Mouse (Mus musculus): ENCODE results near the gene Gatad2b.

The Gatad2b gene

DNA sequence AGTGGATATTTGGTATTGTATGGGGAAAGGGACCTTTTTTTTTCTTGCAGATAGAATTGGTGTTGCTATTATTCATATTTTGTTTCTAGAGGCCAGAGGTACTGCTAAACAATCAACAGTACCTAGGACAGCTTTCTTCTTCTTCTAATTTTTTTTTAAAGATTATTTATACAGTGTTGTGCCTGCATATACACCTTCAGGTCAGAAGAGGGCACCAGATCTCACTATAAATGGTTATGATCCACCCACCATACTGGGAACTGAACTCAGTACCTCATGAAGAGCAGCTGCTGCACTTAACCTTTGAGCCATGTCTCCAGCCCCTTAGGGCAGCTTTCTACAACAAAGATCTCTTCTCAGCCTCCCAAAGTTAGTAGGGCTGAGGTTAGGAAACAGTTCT, 20.4 kb downstream of the Gatad2b start:
- DNase-seq (ENCODE audit: low read depth) = peak; percentile 20

DNA sequence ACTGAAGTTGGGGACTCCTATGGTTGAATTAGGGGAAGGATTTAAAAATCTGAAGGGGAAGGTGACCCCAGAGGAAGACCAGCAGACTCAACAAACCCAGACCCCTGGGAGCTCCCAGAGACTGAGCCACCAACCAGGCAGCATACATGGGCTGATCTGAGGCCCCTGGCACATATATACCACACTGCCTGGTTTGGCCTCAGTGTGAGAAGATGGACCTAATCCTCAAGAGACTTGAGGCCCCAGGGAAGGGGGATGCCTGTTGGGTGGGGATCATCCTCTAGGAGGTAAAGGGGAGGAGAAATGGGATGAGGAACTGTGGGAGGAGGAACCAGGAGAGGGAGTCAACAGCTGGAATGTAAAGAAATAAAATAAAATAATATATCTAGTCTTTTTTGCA, 21.3 kb downstream of the Gatad2b start:
- DNase-seq (ENCODE audit: low read depth) = no peak

DNA sequence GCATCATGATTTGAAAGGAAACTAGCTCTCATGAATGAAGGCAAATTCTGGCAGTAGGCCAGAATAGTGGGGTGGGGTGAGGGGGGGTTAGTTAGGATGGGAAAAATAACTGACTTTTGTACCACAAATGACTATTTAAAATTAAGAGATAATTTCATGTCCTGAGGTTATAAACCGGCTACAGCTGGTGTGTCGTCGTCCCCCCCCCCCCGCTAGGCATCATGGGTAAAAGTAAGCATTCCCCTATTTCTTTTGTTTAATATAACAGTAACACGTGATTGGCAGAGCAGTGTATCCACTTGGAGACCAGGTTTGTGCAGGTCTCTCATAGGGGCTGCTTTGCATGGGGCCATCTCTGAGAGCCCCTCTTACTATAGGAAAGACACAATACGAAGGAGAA, 29.3 kb downstream of the Gatad2b start:
- DNase-seq (ENCODE audit: low read depth) = peak; percentile 25

DNA sequence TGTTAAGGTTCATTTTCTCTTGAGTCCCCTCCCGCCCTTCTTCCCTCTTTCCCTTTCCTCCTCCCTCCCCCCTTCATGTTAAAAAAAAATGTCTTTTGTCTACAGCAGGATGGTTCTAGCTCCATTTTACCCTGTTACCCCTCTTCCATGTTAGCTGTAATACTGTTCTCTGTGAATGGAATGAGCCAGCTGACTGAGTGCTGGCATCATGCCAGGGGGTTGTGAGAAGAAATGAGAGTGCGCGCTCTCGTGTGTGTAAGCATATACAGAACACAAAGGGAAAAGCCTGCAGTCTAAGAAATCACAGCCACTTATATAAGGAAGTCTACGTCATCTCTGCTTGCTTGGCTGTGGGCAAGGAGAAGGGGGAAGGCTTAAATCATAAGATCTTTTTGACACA, 30.1 kb downstream of the Gatad2b start:
- DNase-seq (ENCODE audit: low read depth) = peak; percentile 74

DNA sequence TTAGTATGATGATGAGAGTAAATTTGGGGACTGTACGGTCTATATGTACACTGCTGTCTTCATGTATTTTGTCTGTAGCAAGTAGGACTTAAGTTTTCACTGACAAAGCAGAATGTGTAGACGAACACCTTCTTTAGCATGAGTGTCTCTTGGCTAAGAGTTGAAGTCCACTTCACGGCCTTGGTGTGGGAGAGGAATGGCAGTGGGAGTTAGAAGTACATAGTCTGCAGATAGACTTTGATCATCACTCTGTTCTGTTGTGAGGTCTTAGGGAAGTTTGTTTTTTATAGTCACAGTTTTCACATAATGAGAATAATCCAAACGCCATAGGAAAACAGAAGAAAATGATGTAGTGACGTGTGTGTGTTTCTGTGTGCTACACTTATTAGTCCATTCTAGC, 39.5 kb downstream of the Gatad2b start:
- DNase-seq (ENCODE audit: low read depth) = no peak

DNA sequence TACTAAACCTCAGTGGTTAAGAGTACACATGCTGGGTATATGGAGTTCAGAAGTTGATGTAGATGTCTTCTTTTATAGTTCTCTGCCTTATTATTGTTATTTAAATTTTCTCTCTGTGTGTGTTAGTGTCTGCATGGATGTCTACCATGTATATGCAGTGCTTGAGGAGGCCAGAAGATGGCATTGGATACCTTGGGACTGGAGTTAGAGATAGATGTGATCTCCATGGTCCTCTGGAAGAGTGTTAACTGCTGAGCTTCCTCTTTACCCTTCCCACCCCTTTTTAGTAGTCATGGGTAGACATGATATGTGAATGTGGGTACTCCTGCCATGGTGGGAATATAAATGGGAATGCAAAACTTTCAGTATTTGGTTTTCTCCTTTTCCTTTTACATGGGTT, 42.5 kb downstream of the Gatad2b start:
- DNase-seq (ENCODE audit: low read depth) = no peak

DNA sequence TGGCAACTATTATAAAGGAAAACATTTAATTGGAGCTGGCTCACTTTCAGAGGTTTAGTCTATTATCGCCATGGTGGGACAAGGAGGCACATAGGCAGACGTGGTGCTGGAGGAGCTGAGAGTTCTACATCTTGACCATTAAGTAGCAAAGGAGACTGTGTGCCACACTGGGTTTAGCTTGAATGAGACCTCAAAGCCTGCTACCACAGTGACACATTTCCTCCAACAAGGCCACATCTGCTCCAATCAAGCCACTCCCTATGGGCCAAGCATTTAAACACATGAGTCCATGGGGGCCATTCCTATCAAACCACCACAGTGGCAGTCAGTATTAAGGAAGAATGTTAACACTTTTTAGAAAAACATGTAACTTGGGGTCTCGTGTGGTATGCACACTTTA, 45.2 kb downstream of the Gatad2b start:
- no peak for DNase-seq (ENCODE audit: low read depth)

DNA sequence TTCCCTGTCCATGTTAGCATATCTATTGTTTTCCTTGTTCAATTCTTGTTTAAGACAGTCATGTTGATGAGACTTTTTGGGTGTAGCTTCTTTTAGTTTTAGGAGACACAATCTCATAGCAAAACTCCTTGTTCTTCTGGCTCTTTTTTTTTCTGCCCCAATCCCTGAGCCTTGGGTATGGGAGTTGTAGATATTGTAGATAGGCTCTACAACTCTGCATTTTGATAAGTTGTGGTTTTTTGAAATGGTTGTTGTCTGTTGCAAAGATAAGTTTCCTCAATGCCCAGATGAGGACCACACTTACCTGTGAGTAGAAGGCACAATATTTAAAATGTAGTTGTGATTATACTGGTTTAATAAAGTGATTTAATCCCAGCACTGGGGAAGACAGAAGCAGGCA, 47.2 kb downstream of the Gatad2b start:
- no peak for DNase-seq (ENCODE audit: low read depth)

DNA sequence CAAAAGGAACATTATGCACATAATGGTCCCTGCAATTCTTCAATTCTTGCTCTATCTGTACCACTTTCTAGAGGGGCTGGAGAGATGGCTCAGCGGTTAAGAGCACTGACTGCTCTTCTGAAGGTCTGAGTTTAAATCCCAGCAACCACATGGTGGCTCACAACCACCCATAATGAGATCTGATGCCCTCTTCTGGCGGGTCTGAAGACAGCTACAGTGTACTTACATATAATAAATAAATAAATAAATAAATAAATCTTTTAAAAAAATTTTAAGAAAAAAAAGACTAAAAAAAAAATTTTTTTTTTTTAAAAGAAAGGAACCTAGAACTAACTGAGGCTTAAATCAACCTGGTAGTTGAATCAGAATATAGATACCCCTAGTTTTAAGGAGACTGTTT, 49.9 kb downstream of the Gatad2b start:
- peak; percentile 16 for DNase-seq (ENCODE audit: low read depth)

DNA sequence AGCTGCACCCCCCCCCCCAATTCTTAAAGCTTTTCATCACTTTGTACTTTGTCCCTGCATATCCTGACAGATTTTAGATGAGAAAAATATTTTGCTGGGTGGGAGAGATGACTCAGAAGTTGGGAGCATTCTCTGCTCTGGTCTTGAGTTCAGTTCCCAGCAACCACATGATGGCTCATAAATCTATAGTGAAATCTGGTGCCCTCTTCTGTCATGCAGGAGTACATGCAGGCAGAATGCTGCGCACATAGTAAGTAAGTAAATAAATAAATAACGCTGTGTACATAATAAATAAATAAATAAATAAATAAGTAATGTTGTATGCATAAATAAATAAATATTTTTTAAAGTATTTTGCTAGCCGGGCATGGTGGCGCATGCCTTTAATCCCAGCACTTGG, 54.9 kb downstream of the Gatad2b start:
- no peak for DNase-seq (ENCODE audit: low read depth)

DNA sequence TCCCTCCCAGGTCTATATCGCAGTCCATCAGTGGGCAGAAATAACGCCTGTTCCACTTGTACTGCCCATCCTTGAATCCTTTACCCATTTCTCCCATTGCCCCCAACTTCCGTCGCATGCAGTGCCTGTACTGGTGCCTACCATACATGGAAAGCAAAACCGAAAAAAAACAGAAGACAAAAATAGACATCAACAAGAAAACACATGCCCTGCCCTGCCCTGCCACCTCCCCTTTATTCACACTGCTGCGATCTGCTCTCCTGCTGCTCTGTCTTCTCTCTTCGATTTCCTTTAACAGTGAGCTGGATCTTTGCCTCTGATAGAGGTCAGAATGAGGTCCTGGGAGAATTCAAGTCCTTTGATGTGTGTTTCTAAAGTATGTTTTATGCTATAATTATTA, 65.0 kb downstream of the Gatad2b start:
- DNase-seq (ENCODE audit: low read depth) = no peak

DNA sequence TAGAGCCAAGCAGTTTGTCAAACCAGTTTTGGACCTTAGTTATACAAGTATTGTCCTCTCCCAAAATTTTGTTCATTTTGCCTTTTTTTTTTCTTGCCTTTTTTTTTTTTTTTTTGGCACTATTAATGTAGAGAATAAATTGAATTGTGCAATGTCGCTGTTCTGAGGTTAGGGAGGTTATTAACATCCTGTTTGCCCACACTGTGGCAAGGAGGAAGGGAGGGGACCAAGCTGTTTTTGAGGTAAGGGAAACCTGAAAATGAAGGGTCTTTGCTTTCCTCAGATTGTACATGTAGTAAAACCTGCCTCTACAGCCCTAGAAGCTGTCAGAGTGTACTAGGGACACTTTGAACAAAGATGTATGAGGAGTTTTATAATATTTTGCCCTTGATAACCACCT, 66.3 kb downstream of the Gatad2b start:
- no peak for DNase-seq (ENCODE audit: low read depth)

DNA sequence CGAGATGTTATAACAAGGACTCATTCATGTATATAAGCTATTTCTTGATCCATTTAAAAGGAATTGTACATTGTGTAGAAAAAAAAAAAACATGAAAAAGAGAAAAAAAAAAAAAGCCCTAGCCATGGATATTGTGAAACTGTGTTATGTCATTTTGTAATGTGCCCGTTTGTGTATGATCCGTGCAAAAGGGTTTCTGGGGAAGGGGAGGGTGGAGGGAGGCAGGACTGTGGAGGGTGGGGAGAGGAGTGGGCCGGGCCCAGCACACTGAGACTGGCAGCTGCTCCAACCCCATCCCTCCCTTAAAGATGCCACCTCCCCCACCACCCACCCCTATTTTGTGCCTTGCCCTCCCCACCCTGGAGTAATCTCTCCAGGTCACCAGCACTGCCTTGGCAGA, 68.5 kb downstream of the Gatad2b start:
- DNase-seq (ENCODE audit: low read depth) = no peak

DNA sequence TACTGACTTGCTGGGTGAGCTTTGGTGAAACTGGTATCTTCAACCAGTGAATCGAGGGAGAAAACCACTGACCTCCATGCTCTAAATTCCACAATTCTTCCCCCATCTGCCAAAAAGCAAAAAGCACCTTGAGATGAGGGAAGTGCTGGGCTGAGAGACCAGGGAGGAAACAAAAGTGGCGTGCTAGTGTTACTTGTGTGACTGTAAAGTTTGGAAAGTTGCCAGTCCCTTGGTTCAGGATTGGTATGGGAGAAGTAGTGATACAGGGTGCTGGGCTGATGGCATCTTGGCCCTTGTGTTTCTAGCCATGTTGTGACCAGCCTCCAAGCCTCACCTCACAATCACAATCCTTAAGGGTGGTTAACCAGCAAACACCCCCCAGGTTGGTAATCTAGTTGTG, 69.4 kb downstream of the Gatad2b start:
- DNase-seq (ENCODE audit: low read depth) = no peak

DNA sequence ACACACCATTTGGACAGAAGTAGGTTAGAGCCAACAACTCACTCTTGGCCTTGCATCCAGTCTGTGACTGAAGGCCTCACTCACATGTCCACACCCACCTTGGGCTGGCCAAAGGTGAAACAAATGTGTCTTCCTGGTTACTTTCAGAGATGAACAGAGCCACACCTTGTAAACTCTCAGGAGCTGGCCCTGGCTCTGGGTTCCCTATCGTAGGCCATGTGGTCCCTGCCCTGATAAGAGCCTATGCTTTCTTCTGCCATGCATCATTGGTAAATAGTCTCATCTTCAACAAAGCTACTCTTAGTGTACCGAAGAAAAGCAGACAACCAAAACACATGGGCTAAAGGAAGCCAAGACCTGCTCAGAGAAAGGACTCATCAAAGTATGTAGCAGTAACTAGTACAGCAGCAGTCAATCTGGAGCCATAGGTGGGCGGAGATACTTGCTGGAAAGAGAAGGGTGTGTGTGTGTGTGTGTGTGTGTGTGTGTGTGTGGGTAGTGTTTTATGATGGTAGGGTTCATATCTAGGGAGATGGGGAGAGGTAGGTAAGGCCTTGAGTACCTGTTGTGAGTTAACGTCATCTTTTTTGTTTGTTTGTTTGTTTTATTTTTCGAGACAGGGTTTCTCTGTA, 74.1 kb downstream of the Gatad2b start:
- DNase-seq (ENCODE audit: low read depth) = no peak

DNA sequence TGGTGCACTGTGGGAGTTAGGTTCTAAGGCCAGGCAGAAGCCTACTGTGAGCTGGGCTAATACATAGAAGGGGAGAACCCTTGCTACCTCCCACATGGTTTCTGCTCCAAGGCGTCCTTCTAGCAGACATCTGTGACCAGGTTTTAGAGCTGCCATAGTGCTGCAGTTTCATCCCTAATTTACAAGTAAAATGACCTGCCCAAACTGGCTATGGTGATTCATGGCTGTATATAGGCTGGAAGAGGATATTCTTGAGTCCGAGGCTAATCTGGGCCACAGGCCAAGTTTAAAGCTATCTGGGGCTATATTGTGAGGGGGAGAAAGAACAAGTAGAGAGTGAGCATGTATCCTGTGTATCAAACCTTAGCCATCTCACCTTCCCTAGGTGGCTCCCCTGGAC, 76.1 kb downstream of the Gatad2b start:
- peak; percentile 41 for DNase-seq (ENCODE audit: low read depth)

DNA sequence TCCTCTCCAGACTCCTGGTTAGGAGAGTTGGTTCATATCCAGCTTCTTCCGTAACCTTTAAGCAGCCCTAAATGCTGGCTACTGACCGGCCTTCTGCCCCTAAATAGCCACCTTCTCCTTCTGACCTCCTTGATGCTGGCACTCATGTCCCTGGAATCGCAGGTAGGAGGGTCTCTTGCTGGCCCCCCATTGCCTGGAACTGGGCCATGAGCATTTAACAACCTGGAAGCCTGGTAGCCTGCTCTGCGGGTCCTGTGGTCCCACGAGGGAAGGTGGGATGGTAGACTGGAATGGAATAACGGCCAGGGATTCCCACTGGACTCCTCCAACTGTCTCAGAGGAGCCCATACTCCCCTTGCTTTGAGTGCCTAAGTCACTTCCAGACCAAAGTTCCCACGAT, 78.9 kb downstream of the Gatad2b start:
- DNase-seq (ENCODE audit: low read depth) = no peak

DNA sequence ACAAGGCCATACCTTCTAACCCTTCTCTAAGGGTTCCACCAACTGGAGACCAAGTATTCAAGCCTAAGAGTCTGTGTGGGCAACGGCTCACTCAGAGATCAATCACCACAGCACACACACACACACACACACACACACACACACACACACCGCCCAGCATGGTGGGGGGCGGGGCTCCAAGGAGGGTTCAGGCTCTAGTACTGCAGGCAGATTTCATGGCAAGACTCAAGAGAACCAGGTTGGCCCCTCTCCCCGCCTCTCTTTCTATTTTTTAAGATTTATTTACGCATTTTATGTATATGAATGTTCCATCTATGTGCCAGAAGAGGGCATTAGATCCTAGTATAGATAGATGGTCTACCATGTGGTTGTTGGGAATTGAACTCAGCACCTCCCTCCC, 79.8 kb downstream of the Gatad2b start:
- peak; percentile 17 for DNase-seq (ENCODE audit: low read depth)

DNA sequence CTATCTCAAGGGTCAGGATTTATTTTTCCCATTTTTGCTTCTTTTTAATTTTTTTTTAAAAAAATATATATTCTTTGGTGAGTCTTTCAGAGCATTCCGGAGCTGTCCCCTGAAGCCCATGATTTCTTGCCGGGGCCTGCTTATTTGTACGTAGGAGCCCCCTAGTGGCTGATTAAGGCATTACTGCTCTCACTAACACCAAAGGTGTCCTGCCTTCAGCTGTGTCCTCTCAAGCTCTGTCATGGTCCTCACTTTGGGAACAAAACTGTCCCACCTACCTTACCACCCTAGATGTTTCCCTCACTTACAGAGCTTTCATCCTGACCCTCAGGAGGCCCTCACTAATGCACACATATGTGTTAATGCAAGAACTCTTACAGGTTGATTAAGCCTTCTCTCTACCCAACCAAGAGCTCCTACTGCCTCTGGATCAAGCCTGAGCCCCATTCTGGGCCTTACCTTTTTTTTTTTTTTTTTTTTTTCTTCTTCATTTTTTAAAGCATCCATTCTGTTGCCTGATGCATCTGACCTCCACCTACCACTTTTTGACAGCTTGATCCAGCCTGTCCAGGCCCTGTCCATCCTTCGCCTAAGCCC, 80.6 kb downstream of the Gatad2b start:
- peak; percentile 91 for DNase-seq (ENCODE audit: low read depth)

DNA sequence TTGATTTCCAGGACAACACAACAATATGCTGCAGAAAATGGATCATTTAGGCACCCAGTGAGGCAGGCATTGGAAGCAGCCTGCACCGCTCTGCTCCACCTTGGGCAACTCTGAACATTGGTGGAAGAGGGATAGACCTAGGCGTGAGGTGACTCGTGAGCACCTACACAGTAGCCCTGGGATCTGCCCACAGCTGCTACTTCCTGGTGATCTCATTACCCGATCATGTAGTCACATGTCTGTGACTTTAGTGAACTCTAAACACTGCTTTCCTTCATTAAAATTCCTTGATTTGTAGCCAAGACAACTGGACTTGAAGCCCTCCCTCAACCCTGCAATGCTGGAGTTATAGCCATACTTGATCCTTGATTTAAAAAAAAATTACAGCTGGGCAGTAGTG, 81.4 kb downstream of the Gatad2b start:
- peak; percentile 39 for DNase-seq (ENCODE audit: low read depth)

DNA sequence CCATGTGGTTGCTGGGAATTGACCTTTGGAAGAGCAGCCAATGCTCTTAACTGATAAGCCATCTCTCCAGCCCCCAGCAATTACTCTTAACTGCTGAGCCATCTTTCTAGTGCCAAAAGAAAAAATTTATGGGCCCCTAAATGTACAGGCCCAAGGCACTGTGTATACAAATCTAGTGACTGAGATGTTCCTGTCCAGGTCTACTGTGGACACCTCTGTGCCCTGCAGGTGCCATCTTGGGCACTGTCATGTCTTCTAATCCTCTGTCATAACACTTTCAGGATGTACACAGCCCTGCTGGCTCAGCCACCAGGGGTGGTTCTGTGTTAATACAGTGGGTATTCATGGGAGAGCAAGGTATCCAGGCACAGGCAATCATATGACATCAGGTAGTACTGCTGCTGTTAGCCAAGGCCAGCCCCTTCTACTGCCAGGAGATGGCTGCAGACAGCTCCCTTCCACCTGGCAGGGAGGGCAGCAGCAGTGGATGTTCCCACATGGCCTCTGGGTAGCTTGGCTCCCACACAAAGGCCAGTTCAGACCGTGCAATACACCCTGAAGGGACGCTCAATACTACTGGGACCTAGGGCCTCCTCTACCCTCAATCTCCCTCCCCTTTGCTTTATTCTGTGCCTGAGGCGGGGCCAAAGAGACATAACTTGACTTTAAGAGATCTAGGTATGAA, 82.7 kb downstream of the Gatad2b start:
- DNase-seq (ENCODE audit: low read depth) = no peak

DNA sequence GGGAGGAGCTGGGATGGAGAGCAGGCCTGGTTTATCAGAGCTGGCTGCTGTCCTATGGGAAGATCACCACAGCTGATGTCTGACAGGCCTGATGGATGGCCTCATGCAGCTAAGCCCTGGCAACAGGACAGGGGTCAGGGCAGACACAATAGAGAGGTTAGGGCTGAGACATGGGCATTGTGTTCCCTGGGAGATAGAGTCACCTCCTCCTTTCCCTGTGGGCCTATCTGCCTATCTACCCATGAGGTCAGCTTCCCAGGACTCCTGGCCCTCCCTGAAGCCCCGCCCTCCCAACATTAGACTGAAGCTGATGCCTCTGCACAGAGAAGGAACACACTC, 83.2 kb downstream of the Gatad2b start:
- no peak for DNase-seq (ENCODE audit: low read depth)

DNA sequence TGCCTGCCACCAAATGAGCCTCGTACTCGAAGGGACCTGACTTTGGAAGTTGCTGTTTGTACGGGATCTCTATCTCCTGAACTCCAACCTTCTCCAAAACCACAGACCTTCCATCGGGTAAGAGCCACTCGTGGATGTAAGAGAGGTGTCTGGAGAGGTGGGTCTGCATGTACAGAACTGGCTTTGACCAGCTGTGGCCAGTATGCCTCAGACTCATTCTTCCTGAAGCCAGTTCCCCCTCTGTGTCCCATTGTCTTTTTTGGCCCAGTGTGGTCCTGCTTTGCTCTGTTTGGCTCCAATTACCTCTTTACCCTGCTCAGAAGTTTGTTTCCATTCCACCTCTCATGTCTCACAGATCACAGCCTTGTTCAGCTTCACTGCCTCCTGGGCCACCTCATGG, 85.5 kb downstream of the Gatad2b start:
- DNase-seq (ENCODE audit: low read depth) = no peak

DNA sequence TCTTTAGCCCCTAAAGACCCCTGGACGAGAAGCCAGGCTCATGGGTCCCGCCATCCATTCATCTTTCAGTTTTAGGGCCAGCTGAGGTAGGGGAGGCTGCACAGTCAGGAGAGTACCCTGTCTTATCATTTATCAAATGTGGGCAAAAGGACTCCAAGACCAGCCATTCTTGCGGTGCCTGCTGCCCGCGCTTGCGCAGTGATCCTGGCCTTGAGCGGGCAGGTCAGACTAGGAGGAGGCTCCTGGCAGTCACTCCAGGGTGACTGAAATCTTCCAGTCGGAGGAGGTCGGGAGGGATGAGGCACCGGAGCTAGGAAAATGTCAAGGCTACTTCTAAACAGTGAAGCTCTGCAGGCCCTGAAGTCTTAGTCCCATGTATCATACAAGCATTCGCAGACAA, 88.7 kb downstream of the Gatad2b start:
- no peak for DNase-seq (ENCODE audit: low read depth)
